ENCODE assay signal across 9 mouse cellular contexts in the genomic region with DNA sequence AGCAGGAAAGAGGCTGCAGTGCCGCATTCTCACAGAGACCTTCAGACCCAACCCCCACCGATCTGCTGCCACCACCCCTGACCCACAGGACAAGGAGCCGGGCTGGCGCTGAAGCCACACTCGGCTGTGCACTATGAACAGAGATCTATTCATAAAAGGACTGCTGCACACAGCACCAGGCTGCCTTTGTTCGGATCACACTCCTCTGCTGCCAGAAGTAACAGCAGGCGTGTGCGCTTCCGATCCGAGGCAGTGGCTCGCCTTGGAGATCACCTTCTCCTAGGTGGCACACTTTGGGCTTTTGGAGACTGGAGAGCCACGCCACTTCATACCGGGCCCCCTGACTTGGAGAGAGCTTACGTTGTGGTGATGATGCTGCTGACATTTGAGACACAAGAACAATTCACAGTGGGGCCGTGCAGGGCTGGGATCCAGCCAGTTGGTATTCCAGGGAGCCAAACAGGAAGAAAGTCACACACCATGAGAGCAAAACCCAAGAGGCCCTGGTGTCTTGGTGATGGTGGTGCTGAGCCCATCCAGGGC. TPM values are rescaled to one million over a fixed set of nuclear protein-coding genes. Genes with fewer than 3 reads are reported as not detected.
A peak's percentile ranks its signal among the peaks of the same experiment; 100 is the strongest.
DNase-seq lines count a peak whose midpoint lies in the region; ATAC-seq lines count a peak whose summit lies in the region.
"Had no signal": no experiment of that assay in that cellular context is flagged by ENCODE, and none has a peak within 500 bp of the region (broad histone marks: within the 10 kb centered on the region; RNA-seq: fewer than 3 reads in every experiment).

No protein-coding gene starts in this region.

- H3K4me1 ChIP-seq in stomach, embryonic 14.5 days (ENCODE audit: control insufficient read depth, insufficient read depth, low read length), result peaks cover 48% of the 10 kb centered on the region

- H3K36me3 ChIP-seq in stomach, embryonic 14.5 days (ENCODE audit: control insufficient read depth, insufficient read depth, low read length), result no peaks in the 10 kb centered on the region

- peak; percentile 71 for ATAC-seq in frontal cortex, adult (ENCODE audit: low TSS enrichment)
- peak; percentile 39; the same call in 1 of the 2 replicates for ATAC-seq in stomach, embryonic 14.5 days (ENCODE audit: insufficient number of reproducible peaks, insufficient read depth, low FRiP score, low read depth)

- 28% methylated on average over 15 of the region's 15 CpGs for WGBS in stomach, embryonic 14.5 days

- no peak for DNase-seq in frontal cortex, postnatal 36 days (ENCODE audit: low spot score in 2 of 2)
- DNase-seq in right cerebral cortex, adult 18-20 months, result peak; percentile 27
- no peak for DNase-seq in right cerebral cortex, adult 2 months (ENCODE audit: low spot score in 2 of 2)
- peak; percentile 35 to 44 for DNase-seq in layer of hippocampus, adult 8-10 months (ENCODE audit: low spot score in 2 of 2)
- DNase-seq in yolk sac, embryonic 10.5 days (ENCODE audit: low spot score), result no peak
- DNase-seq in cerebellum, postnatal 36 days, result no peak

- H3K4me3 ChIP-seq in stomach, embryonic 14.5 days (ENCODE audit: low read depth, low read length), result no peak overlapping the region
- H3K4me3 ChIP-seq: erythroblast, embryonic 14.5 days had no signal

- H3K9ac ChIP-seq in stomach, embryonic 14.5 days (replicated peaks; ENCODE audit: low read depth, low read length), result no peak overlapping the region

- H3K9me3 ChIP-seq in stomach, embryonic 14.5 days (ENCODE audit: control insufficient read depth, low read depth, low read length), result no peaks in the 10 kb centered on the region

- H3K27ac ChIP-seq in stomach, embryonic 14.5 days (ENCODE audit: low read length), result peak overlapping the region; percentile 39; the same call in 1 of the 2 replicates

- H3K27me3 ChIP-seq in stomach, embryonic 14.5 days (ENCODE audit: control insufficient read depth, insufficient read depth, low read length), result no peaks in the 10 kb centered on the region

- H3K4me2 ChIP-seq in stomach, embryonic 14.5 days (replicated peaks; ENCODE audit: low read depth, low read length), result peak overlapping the region; percentile 14; the same call in 1 of the 2 replicates

RNA-seq across cellular contexts. Expression of a gene that starts 47.9 kb away (rescaled TPM):
- total RNA-seq in layer of hippocampus, adult 8-10 months (2022), result 10 to 100 TPM; 54.1 to 72.4 (median 64.9) TPM
- 4.6 and 5.0 TPM in 2 replicates for polyA plus RNA-seq in stomach, embryonic 14.5 days (2014; fragmentation: Nextera tagmentation; extraction: Ambion mirVana)

Comparison
In these comparisons a context has a peak if more than half of its experiments do, and no peak if none do; other contexts are left out.
1. DNase-seq: peak in right cerebral cortex, adult 18-20 months (single experiment) and layer of hippocampus, adult 8-10 months (2 of 2); none in frontal cortex, postnatal 36 days (0 of 2), right cerebral cortex, adult 2 months (0 of 2), yolk sac, embryonic 10.5 days (single experiment) and cerebellum, postnatal 36 days (0 of 2).